Mouse (Mus musculus): ENCODE data around the gene Plch1.

Gene Plch1

DNA sequence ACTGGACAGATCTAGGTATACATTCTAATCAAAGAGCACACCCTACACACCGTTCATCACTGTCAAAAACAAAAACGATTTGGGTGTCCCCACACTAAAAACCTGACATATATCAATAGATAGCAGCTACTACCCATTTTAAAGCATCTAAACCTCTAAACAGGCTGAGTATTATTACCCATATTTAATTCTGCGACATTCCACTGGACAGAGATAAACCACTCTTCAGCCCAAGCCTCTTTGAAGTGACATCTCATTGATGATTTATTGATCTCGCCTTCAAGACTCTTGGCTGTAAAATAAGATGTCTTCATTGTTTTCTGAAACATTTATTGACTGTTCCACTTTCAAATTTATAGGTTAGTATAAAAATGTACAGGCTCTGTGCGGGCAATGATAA lies 46.4 kb downstream of the Plch1 start:
- no peak for DNase-seq (ENCODE audit: low spot score)

DNA sequence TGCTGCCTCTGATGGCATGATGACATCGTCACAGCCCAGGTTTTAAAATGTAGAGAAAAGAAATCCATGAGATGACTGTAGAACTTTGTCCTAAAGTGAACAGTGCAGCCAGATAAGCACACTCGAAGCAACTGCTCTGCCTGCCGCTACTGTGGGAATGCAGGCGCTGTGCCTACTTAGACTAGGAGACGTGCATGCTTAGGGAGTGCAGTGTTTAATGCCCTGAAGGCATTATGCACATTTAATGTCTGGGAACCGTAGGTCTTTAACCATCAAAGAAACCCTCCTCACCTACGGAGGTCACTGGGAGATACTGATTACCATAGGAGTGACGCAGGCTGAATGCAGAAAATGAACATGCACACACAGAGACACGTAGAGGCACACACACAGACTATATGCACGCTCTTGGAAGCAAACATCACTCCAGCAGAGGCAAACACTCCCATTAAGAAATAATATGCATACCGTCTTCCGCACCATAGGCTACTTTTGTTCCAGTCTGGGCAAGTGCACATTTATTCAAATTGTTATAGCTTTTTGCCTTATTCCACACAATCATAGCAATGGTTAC lies 48.1 kb downstream of the Plch1 start:
- no peak for DNase-seq (ENCODE audit: low spot score)

DNA sequence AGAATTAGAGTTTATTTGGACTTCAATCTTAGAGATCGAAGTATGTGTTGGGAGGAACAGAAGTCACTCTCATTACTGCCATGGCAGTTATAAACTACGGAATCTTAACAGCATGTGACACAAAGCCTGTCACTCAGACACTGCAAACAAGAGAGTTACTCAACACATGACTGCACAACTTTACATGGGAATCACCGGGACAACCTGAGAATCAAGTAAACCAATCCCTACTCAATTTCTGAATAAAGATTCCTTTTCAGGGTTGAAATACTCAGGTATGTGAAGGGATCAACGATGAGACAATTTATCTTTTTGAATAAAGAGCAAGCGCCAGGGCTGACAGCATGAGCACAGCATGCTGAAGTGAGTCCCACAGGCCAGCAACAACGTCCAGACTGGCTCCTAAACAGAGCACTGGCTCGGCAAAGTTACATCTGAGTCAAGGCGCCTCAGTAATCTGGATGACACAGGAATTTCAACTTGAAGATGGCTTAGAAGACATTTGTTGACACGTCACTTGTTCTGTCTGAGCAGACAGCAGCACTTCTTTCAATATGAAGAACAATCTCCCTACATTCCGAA lies 49.4 kb downstream of the Plch1 start:
- DNase-seq (ENCODE audit: low spot score), result no peak

GRCm38 (mm10) chr3:63844141-63844540 lies 55.1 kb downstream of the Plch1 start:
- DNase-seq (ENCODE audit: low spot score), result no peak

- DNase-seq (ENCODE audit: low spot score), result no peak
Measured at GRCm38 (mm10) chr3:63842436-63842835, 56.8 kb downstream of the Plch1 start.

DNA sequence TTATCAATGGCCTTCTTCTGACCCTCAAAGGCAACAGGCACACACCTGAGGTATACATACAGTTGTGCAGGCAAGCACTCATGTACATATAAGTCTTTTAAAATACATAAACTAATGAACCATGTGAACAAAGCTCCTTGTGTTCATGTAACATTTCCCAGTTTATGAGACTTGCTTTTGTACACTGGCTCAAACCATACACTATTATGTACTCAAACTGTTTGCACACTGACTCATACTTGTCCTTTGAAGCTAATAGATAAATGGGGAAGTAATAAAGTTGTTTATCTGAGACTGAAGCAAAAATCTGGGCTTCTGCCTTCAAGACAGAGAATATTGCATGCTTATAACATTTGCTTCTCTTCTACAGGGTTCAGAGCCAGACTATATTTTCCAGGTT lies 61.5 kb downstream of the Plch1 start:
- DNase-seq (ENCODE audit: low spot score), result no peak

GRCm38 (mm10) chr3:63836937-63837632 lies 62.2 kb downstream of the Plch1 start:
- no peak for DNase-seq (ENCODE audit: low spot score)

- no peak for DNase-seq (ENCODE audit: low spot score)
Measured at GRCm38 (mm10) chr3:63835816-63836215, 63.5 kb downstream of the Plch1 start.

GRCm38 (mm10) chr3:63823874-63824400 lies 75.3 kb downstream of the Plch1 start:
- DNase-seq (ENCODE audit: low spot score), result no peak

DNA sequence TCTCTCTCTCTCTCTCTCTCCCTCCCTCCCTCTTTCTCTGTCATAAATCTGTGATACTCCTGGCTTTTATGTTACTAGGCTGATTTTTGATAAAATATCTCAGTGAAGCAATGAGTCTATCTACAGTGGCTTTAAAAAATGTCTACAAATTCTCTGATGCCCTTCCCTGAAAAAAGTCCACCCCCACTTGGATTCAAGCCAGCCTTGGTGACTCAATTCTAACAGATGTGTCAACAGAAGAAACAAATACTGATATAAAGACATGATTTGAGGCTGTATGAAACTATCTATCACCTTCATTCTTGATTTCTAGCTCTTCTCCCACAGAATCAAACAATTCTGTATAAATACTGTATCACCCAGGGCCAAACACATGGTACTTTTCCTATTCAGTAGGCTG lies 76.6 kb downstream of the Plch1 start:
- DNase-seq (ENCODE audit: low spot score), result no peak

GRCm38 (mm10) chr3:63815131-63815530 lies 84.1 kb downstream of the Plch1 start:
- no peak for DNase-seq (ENCODE audit: low spot score)

GRCm38 (mm10) chr3:63814203-63814602 lies 85.1 kb downstream of the Plch1 start:
- DNase-seq (ENCODE audit: low spot score), result no peak

DNA sequence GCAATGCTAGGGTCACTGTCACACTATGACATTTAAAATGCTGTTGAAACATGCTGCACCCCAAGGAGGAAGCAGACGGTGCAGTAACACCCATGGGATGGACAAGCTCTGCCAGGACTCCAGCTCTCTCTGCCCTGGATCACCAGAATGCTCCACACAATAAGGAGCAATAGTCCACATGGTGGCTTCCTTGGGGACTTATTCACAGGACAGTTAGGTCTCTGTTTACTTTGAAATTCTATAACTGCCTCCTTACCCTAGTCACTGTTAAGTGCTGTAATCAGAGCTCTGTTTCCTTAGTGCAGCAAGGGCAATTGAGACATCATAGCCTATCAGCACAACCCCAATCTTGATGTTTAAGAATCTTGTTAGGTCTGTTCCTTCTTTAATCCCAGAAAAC lies 92.4 kb downstream of the Plch1 start:
- DNase-seq (ENCODE audit: low spot score), result no peak

GRCm38 (mm10) chr3:63805496-63805895 lies 93.8 kb downstream of the Plch1 start:
- no peak for DNase-seq (ENCODE audit: low spot score)

GRCm38 (mm10) chr3:63800685-63801084 lies 98.6 kb downstream of the Plch1 start:
- no peak for DNase-seq (ENCODE audit: low spot score)

GRCm38 (mm10) chr3:63786805-63787365 lies 112.4 kb downstream of the Plch1 start:
- no peak for DNase-seq (ENCODE audit: low spot score)

DNA sequence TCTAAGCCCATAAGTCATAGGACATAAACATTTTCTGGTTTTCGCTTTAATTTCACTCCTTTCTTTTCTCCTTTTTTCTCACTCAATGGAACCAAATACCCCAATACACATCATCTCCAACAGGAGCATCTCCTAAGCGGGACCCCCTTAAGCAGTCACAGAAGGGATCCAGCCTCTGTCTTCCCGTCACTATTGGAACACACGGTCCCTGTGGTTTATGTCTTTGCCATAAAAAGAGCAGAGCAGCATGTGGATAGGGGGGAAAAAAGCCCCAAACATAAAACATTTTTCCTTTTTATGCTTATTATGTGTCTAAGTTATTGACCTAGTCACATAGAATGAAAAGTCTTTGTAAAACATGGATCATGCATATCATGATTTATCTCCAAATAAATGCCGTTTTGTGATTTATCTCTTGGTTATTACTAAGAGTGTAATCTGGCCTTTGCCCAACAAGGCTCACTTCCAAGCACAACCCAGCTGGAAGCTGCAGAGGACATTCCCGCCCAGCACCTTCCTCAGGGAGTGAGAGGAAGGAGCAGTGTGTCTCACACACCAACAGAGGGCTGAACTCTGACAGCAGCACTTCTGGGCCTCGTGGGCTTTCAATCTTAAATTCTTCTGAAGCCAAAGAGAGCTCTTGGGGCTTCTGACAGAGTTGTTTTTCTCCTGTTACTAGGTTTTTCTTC lies 126.5 kb downstream of the Plch1 start:
- DNase-seq (ENCODE audit: low spot score), result no peak

DNA sequence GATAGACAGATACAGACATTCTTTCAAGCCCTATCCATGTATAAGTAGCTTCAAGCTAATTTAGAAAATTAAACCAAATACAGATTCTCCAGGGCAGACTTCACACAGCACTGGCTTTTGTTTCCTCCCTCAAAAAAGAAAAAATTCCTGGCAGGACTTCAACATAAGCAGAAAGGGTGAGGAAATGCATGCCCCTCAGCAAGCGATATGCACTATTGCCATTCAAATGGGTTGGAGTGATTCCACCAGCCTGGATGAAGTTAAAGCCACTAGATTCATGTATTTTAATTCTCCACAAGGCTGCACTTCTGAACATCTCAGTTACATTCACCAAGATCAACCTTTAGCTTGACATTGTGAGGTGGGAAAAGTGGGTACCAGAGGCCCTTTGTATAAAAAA lies 138.5 kb downstream of the Plch1 start:
- no peak for DNase-seq (ENCODE audit: low spot score)

DNA sequence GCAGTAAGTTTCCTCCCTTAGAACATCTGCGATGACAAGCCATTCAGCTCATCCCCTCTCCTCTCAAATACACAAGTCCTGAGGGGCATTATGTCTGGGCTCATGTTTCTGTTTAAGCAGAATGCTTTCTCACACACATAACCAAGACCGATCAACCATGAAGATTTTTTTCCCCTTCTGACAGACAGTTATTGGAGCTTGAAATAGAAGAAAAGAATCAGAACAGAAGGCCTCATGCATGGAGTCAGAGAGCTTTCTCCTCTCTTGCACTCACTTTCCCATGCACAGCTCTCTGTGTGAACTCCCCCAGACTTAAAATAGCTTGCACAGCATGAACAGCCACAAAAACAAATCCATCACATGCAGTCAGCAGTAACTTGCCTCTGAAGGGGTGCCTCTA lies 159.2 kb downstream of the Plch1 start:
- no peak for DNase-seq (ENCODE audit: low spot score)

- DNase-seq (ENCODE audit: low spot score), result no peak
Measured at GRCm38 (mm10) chr3:63728325-63728724, 170.9 kb downstream of the Plch1 start.

GRCm38 (mm10) chr3:63726667-63727342 lies 172.5 kb downstream of the Plch1 start:
- DNase-seq (ENCODE audit: low spot score), result no peak

GRCm38 (mm10) chr3:63693694-63694093 lies 205.6 kb downstream of the Plch1 start:
- no peak for DNase-seq (ENCODE audit: low spot score)

All from ovary, adult 18-20 months (tissue).